Mouse (Mus musculus) MEL (cell line): ENCODE results near the gene Anxa8. TPM values are rescaled to one million over a fixed set of nuclear protein-coding genes. Genes with fewer than 3 reads are reported as not detected.

Experiments
- DNase-seq: peaks from one replicate; pipeline ENCODE4 v3.0.0; 2011; ENCODE audit warnings: low read depth, low spot score
- H3K27ac ChIP-seq: 2 replicates; pipeline ENCODE4 v1.5.1; 2012; ENCODE audit warnings: low read depth, mild to moderate bottlenecking, control low read depth, low read length, moderate library complexity; ENCODE audit not compliant: control insufficient read depth
- H3K27me3 ChIP-seq, 2 experiments: fragments of 150-350 bp in 1 of 2; sonication (generic) in 1 of 2; 2 replicates each; pipeline ENCODE4 v1.6.1; 2012; ENCODE audit warnings: low read length in 2 of 2, mild to moderate bottlenecking in 2 of 2, improper control_type of control experiment in 1 of 2, moderate library complexity in 1 of 2; ENCODE audit not compliant: insufficient read depth in 2 of 2, control insufficient read depth in 1 of 2
- H3K36me3 ChIP-seq, 2 experiments: 2 replicates each; pipeline ENCODE4 v1.6.1; 2012 to 2014; ENCODE audit warnings: low read length in 2 of 2, improper control_type of control experiment in 1 of 2, inconsistent platforms in 1 of 2, mild to moderate bottlenecking in 1 of 2; ENCODE audit not compliant: insufficient read depth in 2 of 2, control insufficient read depth in 1 of 2
- H3K4me1 ChIP-seq, 2 experiments: fragments of 150-350 bp in 1 of 2; sonication (generic) in 1 of 2; 2 replicates each; pipeline ENCODE4 v1.6.1; 2012; ENCODE audit warnings: low read length in 2 of 2, improper control_type of control experiment in 1 of 2, mild to moderate bottlenecking in 1 of 2; ENCODE audit not compliant: insufficient read depth in 2 of 2, control insufficient read depth in 1 of 2
- H3K4me3 ChIP-seq, 2 experiments: fragments of 150-350 bp in 1 of 2; sonication (generic) in 1 of 2; 2 replicates each; pipeline ENCODE4 v1.5.1; 2012; ENCODE audit warnings: low read depth in 2 of 2, low read length in 2 of 2, mild to moderate bottlenecking in 2 of 2, moderate library complexity in 2 of 2, control low read depth in 1 of 2, improper control_type of control experiment in 1 of 2; ENCODE audit not compliant: control insufficient read depth in 1 of 2, insufficient read depth in 1 of 2
- H3K79me2 ChIP-seq: 2 replicates; pipeline ENCODE4 v1.6.1; 2012; ENCODE audit warnings: mild to moderate bottlenecking, low read length, moderate library complexity; ENCODE audit not compliant: control insufficient read depth, poor library complexity, insufficient read depth
- H3K9ac ChIP-seq: 2 replicates; pipeline ENCODE4 v1.6.1; 2012; ENCODE audit warnings: low read depth, mild to moderate bottlenecking, control low read depth, low read length, moderate library complexity; ENCODE audit not compliant: control insufficient read depth, poor library complexity, severe bottlenecking
- H3K9me3 ChIP-seq: fragments of 150-350 bp; sonication (generic); replicated peaks from 2 replicates; pipeline ENCODE4 v1.6.1; 2012; ENCODE audit warnings: mild to moderate bottlenecking, low read length, improper control_type of control experiment, moderate library complexity; ENCODE audit not compliant: insufficient read depth
- BHLHE40 ChIP-seq: IDR thresholded peaks from 2 replicates; pipeline ENCODE4 v1.6.1; 2012; ENCODE audit warnings: low read depth, mild to moderate bottlenecking, inconsistent platforms, low read length, improper control_type of control experiment, borderline replicate concordance
- CTCF ChIP-seq, 3 experiments: IDR thresholded peaks in 2 of 3; conservative IDR thresholded peaks in 1 of 3; 2 replicates each; pipeline ENCODE4 v1.5.1; 2011 to 2012; ENCODE audit warnings: low read length in 3 of 3, low read depth in 2 of 3, mild to moderate bottlenecking in 2 of 3, improper control_type of control experiment in 1 of 3, inconsistent platforms in 1 of 3, mixed read lengths in 1 of 3, moderate library complexity in 1 of 3; ENCODE audit not compliant: control insufficient read depth in 1 of 3, insufficient read depth in 1 of 3, poor library complexity in 1 of 3, severe bottlenecking in 1 of 3
- E2F4 ChIP-seq: IDR thresholded peaks from 2 replicates; pipeline ENCODE4 v1.6.1; 2011; ENCODE audit warnings: low read depth, low read length, improper control_type of control experiment, borderline replicate concordance
- ELF1 ChIP-seq: IDR thresholded peaks from 2 replicates; pipeline ENCODE4 v1.6.1; 2014; ENCODE audit warnings: low read depth, mild to moderate bottlenecking, inconsistent platforms, low read length, improper control_type of control experiment, moderate library complexity
- EP300 ChIP-seq, 2 experiments: IDR thresholded peaks; 2 replicates each; pipeline ENCODE4 v1.6.1; 2011; ENCODE audit warnings: improper control_type of control experiment in 2 of 2, low read length in 2 of 2, low read depth in 1 of 2, mild to moderate bottlenecking in 1 of 2
- ETS1 ChIP-seq: IDR thresholded peaks from 2 replicates; pipeline ENCODE4 v1.6.1; 2012; ENCODE audit warnings: low read depth, mild to moderate bottlenecking, inconsistent platforms, low read length, improper control_type of control experiment, moderate library complexity
- GATA1 ChIP-seq: IDR thresholded peaks from 2 replicates; pipeline ENCODE4 v1.6.1; 2011; ENCODE audit warnings: low read depth, low read length, improper control_type of control experiment
- HCFC1 ChIP-seq: IDR thresholded peaks from 2 replicates; pipeline ENCODE4 v1.6.1; 2012; ENCODE audit warnings: low read depth, mild to moderate bottlenecking, inconsistent platforms, low read length, improper control_type of control experiment, moderate library complexity
- MAFK ChIP-seq: IDR thresholded peaks from 2 replicates; pipeline ENCODE4 v1.6.1; 2011; ENCODE audit warnings: low read depth, mild to moderate bottlenecking, low read length, improper control_type of control experiment, borderline replicate concordance
- MYB ChIP-seq: IDR thresholded peaks from 2 replicates; pipeline ENCODE4 v1.6.1; 2011; ENCODE audit warnings: mild to moderate bottlenecking, low read depth, low read length, improper control_type of control experiment
- POLR2AphosphoS2 ChIP-seq: IDR thresholded peaks from 2 replicates; pipeline ENCODE4 v1.6.1; 2011; ENCODE audit warnings: low read length, improper control_type of control experiment
- POLR2AphosphoS5 ChIP-seq: IDR thresholded peaks from 2 replicates; pipeline ENCODE4 v1.6.1; 2012; ENCODE audit warnings: low read depth, borderline replicate concordance, mild to moderate bottlenecking, inconsistent platforms, low read length, moderate library complexity, mixed read lengths
- SIN3A ChIP-seq: IDR thresholded peaks from 2 replicates; pipeline ENCODE4 v1.6.1; 2012; ENCODE audit warnings: low read length, improper control_type of control experiment, inconsistent platforms
- TAL1 ChIP-seq: IDR thresholded peaks from 2 replicates; pipeline ENCODE4 v1.6.1; 2012; ENCODE audit warnings: mild to moderate bottlenecking, inconsistent platforms, low read length, moderate library complexity, mixed read lengths
- TBP ChIP-seq: IDR thresholded peaks from 2 replicates; pipeline ENCODE4 v1.8.0; 2011; ENCODE audit warnings: low read depth, low read length, improper control_type of control experiment
- TCF12 ChIP-seq: IDR thresholded peaks from 2 replicates; pipeline ENCODE4 v1.6.1; 2014; ENCODE audit warnings: low read depth, mild to moderate bottlenecking, inconsistent platforms, low read length, improper control_type of control experiment, moderate library complexity
- UBTF ChIP-seq: IDR thresholded peaks from 2 replicates; pipeline ENCODE4 v1.6.1; 2012; ENCODE audit warnings: low read depth, mild to moderate bottlenecking, inconsistent platforms, low read length, improper control_type of control experiment, moderate library complexity, borderline replicate concordance; ENCODE audit not compliant: insufficient read depth
- USF2 ChIP-seq, 2 experiments: IDR thresholded peaks; 2 replicates each; pipeline ENCODE4 v1.6.1; 2011 to 2012; ENCODE audit warnings: improper control_type of control experiment in 2 of 2, low read length in 2 of 2, borderline replicate concordance in 1 of 2, inconsistent platforms in 1 of 2, low read depth in 1 of 2, mild to moderate bottlenecking in 1 of 2; ENCODE audit not compliant: insufficient read depth in 1 of 2
- polyA plus RNA-seq, 2 experiments: library from polyadenylated mRNA; stranded (reverse) in 1 of 2; unstranded in 1 of 2; fragments of >175 nt in 1 of 2; fragments of >200 nt in 1 of 2; gene quantifications; 2 replicates each; pipeline versions ENCODE4 v1.2.1 to v1.2.4; 2012; ENCODE audit warnings: low replicate concordance in 2 of 2, low read depth in 1 of 2; ENCODE audit not compliant: insufficient read length in 2 of 2, insufficient read depth in 1 of 2, missing spikeins in 1 of 2
- total RNA-seq: library from RNA; depleted of rRNA; stranded (reverse); fragments of 300-350 nt; gene quantifications from 2 replicates; pipeline ENCODE4 v1.2.3, GENCODE M21; 2012

Anxa8 gene
- total and polyA plus RNA-seq, 3 experiments = not detected

- DNase-seq = no peak
- no peaks in the 10 kb centered on the region for H3K36me3 ChIP-seq
- H3K4me3 ChIP-seq = no peak overlapping the region
- H3K9ac ChIP-seq = no peak overlapping the region
- H3K79me2 ChIP-seq = no peaks in the 10 kb centered on the region
- no peaks in the 10 kb centered on the region; a peak in 1 of 4 replicates for H3K27me3 ChIP-seq
- no peaks in the 10 kb centered on the region for H3K4me1 ChIP-seq
- TF ChIP-seq E2F4 (no peak), CTCF (IDR thresholded peaks at IDR 0.05 in 2 of 3, conservative IDR thresholded peaks at IDR 0.05 in 1 of 3; ENCODE audit: control insufficient read depth in 1 of 3, insufficient read depth in 1 of 3, low read depth in 2 of 3, low read length in 3 of 3, poor library complexity in 1 of 3, severe bottlenecking in 1 of 3) (no peak), TCF12 (no peak), ETS1 (no peak), SIN3A (no peak), UBTF (no peak), POLR2AphosphoS2 (no peak), TBP (no peak), MYB (no peak), MAFK (no peak)
- TF ChIP-seq, all 39 proteins: peak for 0
- no peaks in the 10 kb centered on the region for H3K9me3 ChIP-seq
- no peak overlapping the region for H3K27ac ChIP-seq
Measured at GRCm38 (mm10) chr14:34120016-34120910, 34.5 kb downstream of the Anxa8 start.

GRCm38 (mm10) chr14:34120923-34121351 is 35.2 kb downstream of the Anxa8 start:
- H3K4me1 ChIP-seq = no peaks in the 10 kb centered on the region
- no peaks in the 10 kb centered on the region for H3K79me2 ChIP-seq
- no peak overlapping the region for H3K9ac ChIP-seq
- TF ChIP-seq EP300 (IDR thresholded peaks at IDR 0.05; ENCODE audit: low read depth in 1 of 2, low read length in 2 of 2) (no peak), MYB (no peak), ELF1 (no peak), UBTF (no peak), TAL1 (no peak)
- no peaks in the 10 kb centered on the region; a peak in 1 of 4 replicates for H3K27me3 ChIP-seq
- H3K4me3 ChIP-seq = no peak overlapping the region
- H3K9me3 ChIP-seq = no peaks in the 10 kb centered on the region
- H3K27ac ChIP-seq = no peak overlapping the region
- no peak for DNase-seq
- H3K36me3 ChIP-seq = no peaks in the 10 kb centered on the region

GRCm38 (mm10) chr14:34121691-34122090 is 35.9 kb downstream of the Anxa8 start:
- Histone ChIP-seq H3K27me3 (no peaks in the 10 kb centered on the region; a peak in 1 of 4 replicates), H3K4me3 (no peak overlapping the region), H3K79me2 (no peaks in the 10 kb centered on the region), H3K36me3 (no peaks in the 10 kb centered on the region), H3K9me3 (no peaks in the 10 kb centered on the region), H3K4me1 (no peaks in the 10 kb centered on the region), H3K27ac (no peak overlapping the region), H3K9ac (no peak overlapping the region)
- DNase-seq = no peak
- TF ChIP-seq USF2 (IDR thresholded peaks at IDR 0.05; ENCODE audit: borderline replicate concordance in 1 of 2, insufficient read depth in 1 of 2, low read depth in 1 of 2, low read length in 2 of 2) = no peak
- no peak for TF ChIP-seq UBTF
- no peak for TF ChIP-seq GATA1
- TF ChIP-seq HCFC1 = no peak
- no peak for TF ChIP-seq BHLHE40
- TF ChIP-seq POLR2AphosphoS5 = no peak
